Mouse (Mus musculus): Measurements from ENCODE around the gene Itih3. TPM values are rescaled to one million over a fixed set of nuclear protein-coding genes. Genes with fewer than 3 reads are reported as not detected.

Gene Itih3
- polyA plus RNA-seq (2021; fragmentation: Nextera tagmentation): 10.8 and 23.2 TPM in 2 replicates
- long read RNA-seq, experiment 1, partial matches to known transcripts: 28 of 168 reads
- long read RNA-seq, experiment 1, other reads (novel, unspliced or antisense): 140 of 168 reads
- long read RNA-seq, experiment 2, partial matches to known transcripts: 10 of 25 reads
- long read RNA-seq, experiment 2, other reads (novel, unspliced or antisense): 14 of 25 reads

GRCm38 (mm10) chr14:30923375-30924105 lies at the start of gene Itih3:
Gene Itih3 (minus strand): TSS chr14:30923760.

GRCm38 (mm10) chr14:30951154-30951825 lies 27.7 kb upstream of the Itih3 start, which contains the start of gene Nek4:
Gene Nek4 (plus strand): TSS chr14:30951377.

DNA sequence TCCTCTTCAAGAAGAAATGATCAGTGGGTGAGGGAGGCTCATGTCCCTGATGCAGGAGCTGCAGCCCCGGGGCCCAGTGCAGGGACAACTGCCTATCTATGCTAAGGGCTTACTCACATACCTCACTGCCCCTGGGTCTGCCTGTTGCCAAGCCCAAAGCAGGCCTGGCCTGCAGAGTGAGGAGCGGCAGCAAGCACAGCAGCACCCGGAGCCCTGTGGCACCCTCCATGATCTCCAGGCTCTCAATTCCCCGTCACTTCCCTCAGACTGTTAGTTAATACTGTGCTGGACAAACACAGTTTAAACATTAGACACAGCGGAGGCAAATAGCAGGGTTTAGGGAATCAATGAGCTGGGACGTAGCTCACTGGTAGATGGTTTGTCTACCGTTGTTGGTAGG lies 19.5 kb upstream of the Itih3 start, which contains the start of gene Itih1:
TSS of gene Itih1 (minus strand) at position 252 of the 400 bp plus-strand sequence.

GRCm38 (mm10) chr14:30886204-30886603 lies 37.4 kb downstream of the Itih3 start, which contains the start of gene Itih4:
Gene Itih4 (plus strand): TSS chr14:30886476.

GRCm38 (mm10) chr14:30878958-30879571 lies 44.5 kb downstream of the Itih3 start, which contains the start of gene Mustn1:
Gene Mustn1 (plus strand): TSS chr14:30879200.

Other genes starting within 250 kb of the Itih3 start
- gene Sfmbt1, start 208.9 kb downstream of the Itih3 start, polyA plus RNA-seq (2021; fragmentation: Nextera tagmentation): 6.9 and 12.6 TPM in 2 replicates
- gene Tmem110, start 98.2 kb downstream of the Itih3 start, polyA plus RNA-seq (2021; fragmentation: Nextera tagmentation): 3.0 and 12.7 TPM in 2 replicates
- 1.7 and 2.2 TPM in 2 replicates for gene Mustn1, start 44.6 kb downstream of the Itih3 start, polyA plus RNA-seq (2021; fragmentation: Nextera tagmentation)
- gene Itih4, start 37.3 kb downstream of the Itih3 start, polyA plus RNA-seq (2021; fragmentation: Nextera tagmentation): not detected in 2 replicates
- gene Itih1, start 19.5 kb upstream of the Itih3 start, polyA plus RNA-seq (2021; fragmentation: Nextera tagmentation): not detected in 2 replicates
- gene Nek4, start 27.6 kb upstream of the Itih3 start, polyA plus RNA-seq (2021; fragmentation: Nextera tagmentation): 6.7 and 7.2 TPM in 2 replicates
- 16.3 and 21.3 TPM in 2 replicates for gene Glt8d1, start 77.6 kb upstream of the Itih3 start, polyA plus RNA-seq (2021; fragmentation: Nextera tagmentation)
- 514 and 571 TPM in 2 replicates for gene Spcs1, start 77.9 kb upstream of the Itih3 start, polyA plus RNA-seq (2021; fragmentation: Nextera tagmentation)
- 8.6 and 18.1 TPM in 2 replicates for gene Pbrm1, start 95.4 kb upstream of the Itih3 start, polyA plus RNA-seq (2021; fragmentation: Nextera tagmentation)
- gene Gnl3, start 95.4 kb upstream of the Itih3 start, polyA plus RNA-seq (2021; fragmentation: Nextera tagmentation): 13.2 and 15.2 TPM in 2 replicates
- gene Smim4, start 205.2 kb upstream of the Itih3 start, polyA plus RNA-seq (2021; fragmentation: Nextera tagmentation): 129 and 147 TPM in 2 replicates
- gene Nt5dc2, start 207.3 kb upstream of the Itih3 start, polyA plus RNA-seq (2021; fragmentation: Nextera tagmentation): 5.2 and 7.7 TPM in 2 replicates
- gene Stab1, start 244.9 kb upstream of the Itih3 start, polyA plus RNA-seq (2021; fragmentation: Nextera tagmentation): 7.3 and 8.7 TPM in 2 replicates